ENCODE assay signal across 19 mouse cellular contexts in genomic region chr13:29601033-29601432, GRCm38 (mm10).
DNase-seq lines count a peak whose midpoint lies in the region; ATAC-seq and TF ChIP-seq lines count a peak whose summit lies in the region.
"Had no signal": no experiment of that assay in that cellular context is flagged by ENCODE, and none has a peak within 500 bp of the region (broad histone marks: within the 10 kb centered on the region; RNA-seq: fewer than 3 reads in every experiment).

No protein-coding gene starts in this region.

- ATAC-seq in Patski = no peak
- ATAC-seq in midbrain, embryonic 11.5 days (ENCODE audit: low FRiP score) = no peak
- ATAC-seq in hindbrain, postnatal 0 days = no peak
- ATAC-seq: CD4-positive, CD25-positive, alpha-beta regulatory T cell, adult 4 months; midbrain, embryonic 15.5 days had no signal

- CTCF ChIA-PET in Patski (lab: Charles Lee) = interaction anchor here (0.6 to 3.3 kb wide), 4 partner anchors 26 to 643 kb away, joined by 3 to 14 read pairs (median 3); no protein-coding TSS in a partner anchor

- intact Hi-C loops in gastrocnemius, adult 2 months (cut with DNase I) = loop anchor here (5.0 kb wide), 1 partner anchor 231 kb away; no protein-coding TSS in a partner anchor

- in situ Hi-C loops in Patski (cut with MboI; ENCODE audit: low pct_unique_long_range_greater_than_20kb) = loop anchor here (5.0 to 25.0 kb wide), 2 partner anchors 644 to 1314 kb away; no protein-coding TSS in a partner anchor

- no peaks in the 10 kb centered on the region for H3K4me1 ChIP-seq in midbrain, embryonic 11.5 days (ENCODE audit: control insufficient read depth, insufficient read depth, low read length)
- no peaks in the 10 kb centered on the region for H3K4me1 ChIP-seq in hindbrain, postnatal 0 days (ENCODE audit: insufficient read depth, low read length)
- H3K4me1 ChIP-seq: midbrain, embryonic 15.5 days had no signal

- no peaks in the 10 kb centered on the region for H3K9me3 ChIP-seq in midbrain, embryonic 11.5 days (ENCODE audit: control insufficient read depth, low read length)
- no peaks in the 10 kb centered on the region for H3K9me3 ChIP-seq in hindbrain, postnatal 0 days (ENCODE audit: low read length)
- H3K9me3 ChIP-seq: forebrain, embryonic 12.5 days; heart, embryonic 13.5 days; hindbrain, embryonic 12.5 days; midbrain, embryonic 15.5 days had no signal

- no peak overlapping the region for H3K4me2 ChIP-seq in midbrain, embryonic 11.5 days
- no peak overlapping the region for H3K4me2 ChIP-seq in hindbrain, postnatal 0 days (ENCODE audit: low read depth, low read length)
- H3K4me2 ChIP-seq: forebrain, embryonic 12.5 days; heart, embryonic 13.5 days; hindbrain, embryonic 12.5 days; midbrain, embryonic 15.5 days had no signal

- POLR2A ChIA-PET in Patski (lab: Charles Lee) = no interaction called here

- H3K27ac ChIP-seq in gastrocnemius, adult 2 months = 0 out of 2 replicates have a peak overlapping the region, but pooled peaks have one; percentile 1
- H3K27ac ChIP-seq in midbrain, embryonic 11.5 days (ENCODE audit: low read depth, low read length) = no peak overlapping the region
- no peak overlapping the region for H3K27ac ChIP-seq in hindbrain, postnatal 0 days
- H3K27ac ChIP-seq: forebrain, embryonic 12.5 days; heart, embryonic 13.5 days; hindbrain, embryonic 12.5 days; midbrain, embryonic 15.5 days had no signal

- WGBS in midbrain, embryonic 11.5 days = 94% methylated on average over 2 of the region's 2 CpGs
- 89% methylated on average over 2 of the region's 2 CpGs for WGBS in hindbrain, postnatal 0 days

- no peaks in the 10 kb centered on the region for H3K36me3 ChIP-seq in midbrain, embryonic 11.5 days (ENCODE audit: control insufficient read depth, insufficient read depth, low read length)
- H3K36me3 ChIP-seq in hindbrain, postnatal 0 days (ENCODE audit: insufficient read depth, low read length) = no peaks in the 10 kb centered on the region
- H3K36me3 ChIP-seq: forebrain, embryonic 12.5 days; heart, embryonic 13.5 days; hindbrain, embryonic 12.5 days; midbrain, embryonic 15.5 days had no signal

- no peaks in the 10 kb centered on the region for H3K27me3 ChIP-seq in Patski
- no peaks in the 10 kb centered on the region for H3K27me3 ChIP-seq in midbrain, embryonic 11.5 days (ENCODE audit: control insufficient read depth, insufficient read depth, low read length)
- H3K27me3 ChIP-seq in hindbrain, postnatal 0 days (ENCODE audit: insufficient read depth, low read length) = no peaks in the 10 kb centered on the region
- H3K27me3 ChIP-seq: forebrain, embryonic 12.5 days; heart, embryonic 13.5 days; hindbrain, embryonic 12.5 days; midbrain, embryonic 15.5 days had no signal

- no peak for TF ChIP-seq CTCF in gastrocnemius, adult 2 months (IDR thresholded peaks at IDR 0.05)
- no peak for TF ChIP-seq CTCF in Patski (IDR thresholded peaks at IDR 0.05)
- TF ChIP-seq CTCF in hindbrain, postnatal 0 days (IDR thresholded peaks at IDR 0.05; ENCODE audit: low read depth) = no peak

- no peak for DNase-seq in gastrocnemius, adult 2 months
- no peak for DNase-seq in gastrocnemius, postnatal 10 days
- peak; percentile 38 for DNase-seq in Patski (ENCODE audit: low read depth, low spot score)
- peak; percentile 66 for DNase-seq in kidney, adult 9 months
- peak; percentile 45 to 79 for DNase-seq in kidney, postnatal 25 days
- DNase-seq in midbrain, embryonic 11.5 days (ENCODE audit: low spot score, missing footprints) = no peak
- DNase-seq in hindbrain, postnatal 0 days (ENCODE audit: low spot score) = no peak
- DNase-seq: cerebellum, adult 11-12 months; cerebellum, postnatal 10 days; heart, adult 18-20 months; heart, postnatal 14 days; left cerebral cortex, postnatal 4 days; lung, postnatal 4 days; spleen, adult 18-20 months had no signal

- H3K9ac ChIP-seq in midbrain, embryonic 11.5 days (ENCODE audit: low read length) = no peak overlapping the region
- no peak overlapping the region for H3K9ac ChIP-seq in hindbrain, postnatal 0 days (replicated peaks; ENCODE audit: low read length)
- H3K9ac ChIP-seq: forebrain, embryonic 12.5 days; heart, embryonic 13.5 days; hindbrain, embryonic 12.5 days; midbrain, embryonic 15.5 days had no signal

- H3K4me3 ChIP-seq in gastrocnemius, adult 2 months = no peak overlapping the region
- no peak overlapping the region for H3K4me3 ChIP-seq in midbrain, embryonic 11.5 days (ENCODE audit: low read depth, low read length)
- H3K4me3 ChIP-seq in hindbrain, postnatal 0 days (ENCODE audit: low read length) = no peak overlapping the region
- H3K4me3 ChIP-seq: forebrain, embryonic 12.5 days; heart, embryonic 13.5 days; hindbrain, embryonic 12.5 days; midbrain, embryonic 15.5 days had no signal

Comparison
In these comparisons a context has a peak if more than half of its experiments do, and no peak if none do; other contexts are left out.
1. DNase-seq: peak in Patski (single experiment), kidney, adult 9 months (single experiment) and kidney, postnatal 25 days (2 of 2); none in gastrocnemius, adult 2 months (single experiment), gastrocnemius, postnatal 10 days (single experiment), midbrain, embryonic 11.5 days (single experiment) and hindbrain, postnatal 0 days (single experiment).